Mouse (Mus musculus): Measurements from ENCODE around the gene Cpz. TPM values are rescaled to one million over a fixed set of nuclear protein-coding genes. Genes with fewer than 3 reads are reported as not detected.

The Cpz gene
- polyA plus RNA-seq, 1 experiment from 2014 or later = 10.8 TPM

DNA sequence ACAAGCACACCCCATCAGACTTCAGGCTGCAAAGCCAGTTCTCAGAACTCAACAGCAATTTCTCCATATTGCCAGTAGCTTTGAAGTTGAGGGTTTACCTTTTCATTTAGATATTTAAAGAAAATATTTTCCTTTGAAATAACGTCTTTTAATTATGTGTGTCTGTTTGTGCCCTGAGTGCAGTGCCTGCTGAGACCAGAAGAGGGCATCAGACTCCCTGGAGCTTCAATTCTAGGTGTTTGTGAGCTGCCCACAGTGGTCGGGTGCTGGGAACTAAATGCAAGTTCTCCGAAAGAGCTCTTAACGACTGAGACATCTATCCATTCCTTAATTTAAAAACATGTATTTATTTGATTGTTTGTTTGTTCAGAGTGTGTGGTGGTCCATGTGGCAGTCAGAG lies 65.7 kb downstream of the Cpz start:
- H3K36me3 ChIP-seq = no peaks in the 10 kb centered on the region
- H3K9ac ChIP-seq = no peak overlapping the region
- 0 out of 2 replicates have a peak, but pooled peaks cover 10% of the 10 kb centered on the region for H3K27me3 ChIP-seq (replicated peaks)
- H3K27ac ChIP-seq = no peak overlapping the region
- no peak overlapping the region for H3K4me2 ChIP-seq
- no peak for ATAC-seq (ENCODE audit: insufficient read depth, low FRiP score, low read depth)
- no peaks in the 10 kb centered on the region for H3K9me3 ChIP-seq
- 74% methylated on average over 4 of the region's 4 CpGs for whole genome bisulfite sequencing
- H3K4me1 ChIP-seq = no peaks in the 10 kb centered on the region
- H3K4me3 ChIP-seq (replicated peaks) = no peak overlapping the region

DNA sequence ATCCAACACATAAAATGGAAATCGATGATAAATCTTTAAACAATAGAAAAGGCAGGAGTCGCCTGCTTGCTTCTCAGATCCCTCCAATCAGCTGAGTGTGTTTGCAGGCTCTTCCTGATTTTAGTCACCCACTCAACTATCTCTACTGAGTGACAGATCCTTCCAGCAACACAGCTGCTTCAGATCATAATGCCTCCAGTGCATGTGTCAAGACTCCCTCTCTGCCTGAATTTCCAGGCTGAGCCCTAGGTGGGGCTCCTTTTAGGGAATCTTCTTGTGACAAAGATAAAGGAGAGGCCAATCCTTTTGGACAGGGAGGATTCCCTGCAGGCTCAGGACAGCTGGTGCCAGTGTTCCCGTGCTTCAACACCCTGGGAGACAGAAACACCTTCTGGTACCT lies 67.2 kb downstream of the Cpz start:
- WGBS = 60% methylated on average over 3 of the region's 3 CpGs
- ATAC-seq (ENCODE audit: insufficient read depth, low FRiP score, low read depth) = no peak
- H3K27ac ChIP-seq = no peak overlapping the region
- no peaks in the 10 kb centered on the region for H3K9me3 ChIP-seq
- H3K36me3 ChIP-seq = no peaks in the 10 kb centered on the region
- H3K4me3 ChIP-seq (replicated peaks) = no peak overlapping the region
- no peak overlapping the region for H3K4me2 ChIP-seq
- H3K4me1 ChIP-seq = no peaks in the 10 kb centered on the region
- H3K27me3 ChIP-seq (replicated peaks) = 0 out of 2 replicates have a peak, but pooled peaks cover 5% of the 10 kb centered on the region
- no peak overlapping the region for H3K9ac ChIP-seq

DNA sequence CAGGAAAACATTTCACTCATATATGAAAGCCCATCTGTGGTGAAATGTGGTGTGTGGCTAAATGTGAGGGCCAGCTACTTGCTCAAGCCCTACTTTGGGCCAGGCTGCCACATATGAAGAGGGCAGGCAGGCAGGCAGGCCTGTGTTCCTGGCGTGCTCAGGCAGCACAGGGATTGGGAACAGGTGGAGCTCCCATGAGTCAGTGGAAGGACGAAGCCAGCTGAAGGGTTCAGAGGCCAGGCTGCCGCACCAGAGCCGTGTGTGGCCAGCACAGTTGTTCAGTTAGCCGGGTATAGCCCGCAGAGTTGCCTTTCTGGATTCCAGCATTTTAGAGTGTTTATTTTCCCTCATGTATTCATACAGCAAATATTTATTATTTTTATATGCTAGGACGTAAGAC lies 68.1 kb downstream of the Cpz start:
- Histone ChIP-seq H3K9me3 (no peaks in the 10 kb centered on the region), H3K36me3 (no peaks in the 10 kb centered on the region), H3K4me3 (replicated peaks) (no peak overlapping the region), H3K27me3 (replicated peaks) (0 out of 2 replicates have a peak, but pooled peaks cover under 1% of the 10 kb centered on the region), H3K9ac (no peak overlapping the region), H3K4me2 (no peak overlapping the region), H3K4me1 (no peaks in the 10 kb centered on the region), H3K27ac (no peak overlapping the region)
- 70% methylated on average over 7 of the region's 7 CpGs for WGBS
- ATAC-seq (ENCODE audit: insufficient read depth, low FRiP score, low read depth) = no peak

DNA sequence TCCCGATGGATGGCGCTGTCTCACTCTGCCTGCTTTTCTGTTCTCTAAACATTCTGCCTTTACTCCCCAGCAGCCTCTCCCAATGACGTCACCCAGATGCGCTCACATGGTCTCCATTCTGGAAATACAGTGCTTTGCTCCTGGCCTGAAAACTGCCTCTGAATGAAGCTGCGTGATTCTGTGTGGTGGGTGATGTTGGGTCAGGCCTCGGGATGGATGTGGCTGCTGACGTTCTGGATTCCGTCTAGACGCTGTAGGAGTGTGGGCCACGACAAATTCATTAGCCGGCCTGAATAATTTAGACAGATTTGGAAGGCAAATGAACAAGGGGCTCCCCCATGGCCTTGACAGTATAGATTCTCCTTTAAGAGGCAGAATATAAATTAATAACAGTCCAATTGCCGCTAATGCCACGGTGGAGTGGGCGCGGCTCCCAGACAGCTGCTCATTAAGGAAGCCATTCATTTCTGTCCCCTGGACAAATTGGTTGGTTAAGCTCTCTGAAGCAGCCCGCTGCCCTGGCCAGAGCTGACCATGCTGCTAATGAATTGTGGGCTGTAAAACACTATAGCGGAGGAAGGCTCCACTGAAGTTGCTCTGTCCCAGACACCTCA lies 71.2 kb downstream of the Cpz start:
- WGBS = 38% methylated on average over 17 of the region's 17 CpGs
- no peak overlapping the region for H3K9ac ChIP-seq
- no peaks in the 10 kb centered on the region for H3K27me3 ChIP-seq (replicated peaks)
- ATAC-seq (ENCODE audit: insufficient read depth, low FRiP score, low read depth) = no peak
- H3K4me2 ChIP-seq = no peak overlapping the region
- H3K4me3 ChIP-seq (replicated peaks) = no peak overlapping the region
- no peak overlapping the region for H3K27ac ChIP-seq
- H3K9me3 ChIP-seq = no peaks in the 10 kb centered on the region
- no peaks in the 10 kb centered on the region for H3K36me3 ChIP-seq
- no peaks in the 10 kb centered on the region for H3K4me1 ChIP-seq

Other genes with a start within 250 kb of the Cpz start
- gene Adra2c, start 247.4 kb downstream of the Cpz start, polyA plus RNA-seq (2015; fragmentation: Nextera tagmentation; extraction: Ambion mirVana) = 0.06 TPM in 1 of 2 replicates, not detected in the other
- gene Hmx1, start 136.6 kb downstream of the Cpz start, polyA plus RNA-seq (2015; fragmentation: Nextera tagmentation; extraction: Ambion mirVana) = 0.36 TPM in 1 of 2 replicates, not detected in the other
- 7.4 and 7.7 TPM in 2 replicates for gene Trmt44, start 49.4 kb upstream of the Cpz start, polyA plus RNA-seq (2015; fragmentation: Nextera tagmentation; extraction: Ambion mirVana)
- 12.3 and 13.2 TPM in 2 replicates for gene Acox3, start 57.3 kb upstream of the Cpz start, polyA plus RNA-seq (2015; fragmentation: Nextera tagmentation; extraction: Ambion mirVana)
- gene Htra3, start 154.1 kb upstream of the Cpz start, polyA plus RNA-seq (2015; fragmentation: Nextera tagmentation; extraction: Ambion mirVana) = 54.7 and 54.9 TPM in 2 replicates
- gene Sh3tc1, start 214.3 kb upstream of the Cpz start, polyA plus RNA-seq (2015; fragmentation: Nextera tagmentation; extraction: Ambion mirVana) = 6.5 and 7.4 TPM in 2 replicates
- 2.8 and 3.4 TPM in 2 replicates for gene Ablim2, start 232.2 kb upstream of the Cpz start, polyA plus RNA-seq (2015; fragmentation: Nextera tagmentation; extraction: Ambion mirVana)